Mouse (Mus musculus): ENCODE results near the gene Plekhg6. TPM values are rescaled to one million over a fixed set of nuclear protein-coding genes. Genes with fewer than 3 reads are reported as not detected.
A peak's percentile ranks its signal among the peaks of the same experiment; 100 is the strongest.

Gene Plekhg6
- under 1 TPM in 1 of 4 experiments, not detected in 3; 0.12 TPM for total RNA-seq (2022)

- no peak for DNase-seq (ENCODE audit: low spot score in 2 of 2)
Observed at GRCm38 (mm10) chr6:125380372-125381360, at the start of gene Plekhg6. Plekhg6 (minus strand) TSS chr6:125380793.

GRCm38 (mm10) chr6:125429741-125430140 is 49.1 kb upstream of the Plekhg6 start:
- DNase-seq (ENCODE audit: low spot score in 2 of 2) = no peak

DNA sequence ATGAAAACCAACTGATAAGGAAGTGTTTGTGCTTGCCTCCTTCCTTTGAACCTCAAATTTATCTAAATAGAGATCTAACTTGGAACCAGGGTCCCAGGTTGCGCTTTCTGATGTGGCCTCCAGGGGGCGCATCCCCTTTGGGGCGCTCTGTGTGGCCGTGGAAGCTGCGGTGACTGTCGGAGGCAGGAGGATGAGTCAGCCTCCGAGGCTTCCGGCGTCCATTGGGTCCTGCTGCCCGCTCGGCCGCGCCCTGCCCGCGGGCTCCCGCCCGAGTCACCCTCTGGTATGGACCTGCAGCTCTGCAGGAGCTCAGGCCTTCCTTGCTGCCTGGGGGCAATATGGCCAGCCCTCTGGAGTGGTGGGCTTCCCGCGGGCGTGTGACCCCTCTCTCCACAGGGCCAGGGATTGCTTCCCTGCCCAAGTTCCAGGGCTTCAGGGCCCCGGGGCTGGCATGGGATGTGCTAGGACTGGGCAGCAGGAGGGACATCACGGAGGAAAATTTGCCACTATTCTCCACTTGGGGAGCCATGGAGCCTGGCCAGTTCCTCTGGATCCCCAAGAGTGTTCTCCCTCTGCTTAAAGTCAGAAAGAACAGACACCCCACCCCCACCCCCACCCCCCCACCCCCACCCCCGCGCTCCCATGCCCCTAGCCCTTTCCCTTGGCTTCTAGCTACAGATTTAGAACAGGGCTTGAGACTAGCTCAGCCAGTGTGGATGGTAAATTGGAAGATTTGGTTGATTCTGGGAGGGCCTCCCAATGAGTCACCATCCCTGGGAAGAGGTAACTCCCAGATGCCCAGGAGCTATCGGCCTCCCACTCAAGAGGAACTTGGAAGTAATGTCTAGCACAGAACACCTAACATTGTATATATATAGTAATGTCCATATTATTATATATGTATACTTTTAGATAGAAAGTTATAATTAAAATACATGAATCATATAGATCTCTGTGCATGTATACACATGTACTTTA is 46.1 kb upstream of the Plekhg6 start:
- peak; percentile 66 to 85 for DNase-seq (ENCODE audit: low spot score in 2 of 2)

DNA sequence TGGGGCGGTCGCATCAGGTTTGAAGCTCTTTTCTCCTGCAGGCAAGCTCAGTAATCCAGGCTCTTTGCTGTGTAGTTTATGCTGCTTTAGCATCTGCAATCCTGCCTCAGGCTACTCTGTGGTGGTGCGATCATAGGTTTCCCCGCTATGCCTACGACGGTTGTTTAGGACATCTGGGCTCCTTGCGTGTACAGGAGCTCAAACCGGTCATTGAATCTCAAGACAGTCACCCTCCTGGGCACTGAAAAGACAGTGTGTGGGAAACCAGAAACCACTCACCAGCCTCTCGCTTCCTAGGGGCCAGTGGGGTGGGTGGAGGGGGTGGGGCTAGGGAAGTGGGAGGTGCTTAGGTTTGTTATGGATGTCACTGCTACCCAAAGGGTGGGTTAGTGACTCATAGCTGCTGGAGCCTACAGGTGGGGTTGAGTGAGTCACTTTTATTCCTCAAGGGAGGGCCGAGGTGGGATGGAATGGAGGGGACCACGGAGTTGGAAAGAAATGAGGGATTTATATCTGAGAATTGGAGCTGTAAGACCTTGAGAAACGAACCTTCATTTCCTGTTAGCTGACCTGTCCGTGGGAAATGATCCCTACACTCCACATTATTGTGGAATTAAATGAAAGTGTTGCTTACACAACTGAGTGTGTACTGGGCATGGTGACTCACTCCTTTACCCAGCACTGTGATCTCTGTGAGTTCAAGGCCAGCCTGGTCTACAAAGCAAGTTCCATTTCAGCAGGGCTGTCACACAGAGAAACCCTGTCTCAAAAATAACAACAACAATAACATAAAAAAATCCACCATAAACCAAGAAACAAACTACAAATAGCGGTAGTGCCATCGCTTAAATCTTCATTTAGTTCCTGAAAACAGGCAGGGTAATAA is 44.9 kb upstream of the Plekhg6 start:
- no peak for DNase-seq (ENCODE audit: low spot score in 2 of 2)

GRCm38 (mm10) chr6:125424156-125424555 is 43.6 kb upstream of the Plekhg6 start:
- no peak for DNase-seq (ENCODE audit: low spot score in 2 of 2)

DNA sequence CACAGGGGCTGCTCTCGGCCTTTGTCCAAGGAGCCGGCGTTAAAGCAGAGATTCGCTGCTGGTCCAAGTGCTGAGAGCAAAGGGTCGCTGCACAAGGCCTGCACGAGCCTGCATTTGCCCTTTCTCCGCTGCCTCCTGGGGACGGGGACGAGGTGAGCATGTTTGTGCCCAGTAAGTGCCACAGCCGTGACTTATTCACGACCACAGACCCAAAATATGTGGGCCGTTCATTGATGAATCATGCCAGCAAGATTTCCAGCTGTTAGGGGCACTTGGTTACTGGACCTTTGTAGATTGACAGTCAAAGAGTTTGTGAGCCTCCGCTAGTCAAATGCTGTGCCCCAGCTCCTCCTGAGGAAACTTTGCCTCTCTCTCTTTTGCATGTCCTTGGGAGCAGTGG is 42.9 kb upstream of the Plekhg6 start:
- no peak for DNase-seq (ENCODE audit: low spot score in 2 of 2)

- DNase-seq (ENCODE audit: low spot score in 2 of 2) = no peak
Observed at GRCm38 (mm10) chr6:125423099-125423498, 42.5 kb upstream of the Plekhg6 start.

- no peak for DNase-seq (ENCODE audit: low spot score in 2 of 2)
Observed at GRCm38 (mm10) chr6:125422051-125422822, 41.6 kb upstream of the Plekhg6 start.

DNA sequence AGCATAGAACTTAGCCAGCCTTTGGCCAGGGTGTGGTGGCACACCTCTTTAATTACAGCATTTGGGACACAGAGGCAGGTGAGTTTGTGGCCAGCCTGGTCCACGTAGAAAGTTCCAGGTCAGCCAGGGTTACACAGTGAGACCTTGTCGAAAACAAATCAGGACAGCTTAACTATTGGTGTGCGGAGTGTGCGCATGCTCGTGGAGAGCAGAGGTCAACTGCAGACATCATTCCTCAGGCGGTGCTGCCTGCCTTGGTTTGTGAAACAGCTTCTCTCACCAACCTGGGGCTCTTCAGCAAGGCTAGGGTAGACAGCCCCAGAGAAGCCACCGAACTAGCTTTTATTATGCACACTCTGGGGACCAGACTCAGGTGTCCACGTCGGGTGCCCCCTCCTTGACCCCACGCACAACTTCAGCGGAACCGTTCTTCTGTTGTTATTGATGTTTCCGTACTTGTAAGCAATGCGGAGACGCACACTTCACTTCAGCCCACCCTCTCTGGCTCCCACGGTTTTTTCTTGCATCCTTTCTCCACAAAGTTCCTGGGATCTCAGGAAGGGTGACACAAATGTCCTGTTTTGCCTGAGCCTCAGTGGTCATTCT is 40.0 kb upstream of the Plekhg6 start:
- DNase-seq (ENCODE audit: low spot score in 2 of 2) = no peak

GRCm38 (mm10) chr6:125418744-125419143 is 38.2 kb upstream of the Plekhg6 start:
- DNase-seq (ENCODE audit: low spot score in 2 of 2) = peak; percentile 28 to 70

- DNase-seq (ENCODE audit: low spot score in 2 of 2) = no peak
Observed at GRCm38 (mm10) chr6:125413326-125413725, 32.7 kb upstream of the Plekhg6 start.

DNA sequence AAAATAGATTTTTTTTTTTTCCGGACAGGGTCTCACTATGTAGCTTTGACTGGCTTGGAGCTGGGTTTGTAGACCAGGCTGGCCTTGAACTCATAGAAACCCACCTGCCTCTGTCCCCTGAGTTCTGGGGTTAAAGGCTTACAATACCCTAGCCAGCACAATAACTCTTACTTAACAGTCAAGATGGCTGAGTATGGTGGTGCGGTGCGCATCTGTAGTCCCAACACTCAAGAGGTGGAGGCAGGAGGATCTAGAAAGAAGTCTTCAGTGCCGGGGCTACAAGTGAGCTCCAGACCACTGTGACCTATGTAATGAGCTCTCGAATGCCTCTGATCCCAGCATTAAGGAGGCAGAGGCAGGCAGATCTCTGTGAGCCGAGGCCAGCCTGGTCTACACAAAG is 31.1 kb upstream of the Plekhg6 start:
- no peak for DNase-seq (ENCODE audit: low spot score in 2 of 2)

DNA sequence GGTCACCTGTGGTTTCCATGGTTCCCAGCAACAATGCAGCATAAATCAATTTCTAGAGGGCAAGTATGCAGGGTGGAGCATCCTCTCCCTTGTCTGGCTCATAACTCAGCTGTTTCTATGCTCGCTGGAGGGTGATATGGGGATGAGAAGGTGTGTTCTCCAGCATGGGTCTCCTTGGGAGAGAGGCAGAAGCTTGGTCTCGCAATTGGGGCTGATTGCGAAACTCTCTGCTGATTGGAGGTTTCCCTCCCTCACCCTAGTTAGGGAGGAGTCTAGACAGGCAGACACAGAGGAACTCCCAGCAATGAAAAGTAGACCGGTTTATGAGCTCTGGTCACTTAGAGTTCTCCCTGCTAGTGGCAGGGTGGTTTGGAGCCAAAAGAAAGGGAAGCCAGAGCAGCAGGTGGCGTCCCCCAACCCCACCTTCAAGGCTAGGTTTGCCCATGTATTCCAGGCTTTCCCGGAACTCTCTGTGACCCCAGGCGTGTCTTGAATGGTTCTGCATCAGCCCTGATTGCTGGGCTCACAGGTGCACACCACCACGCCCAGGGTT is 30.5 kb upstream of the Plekhg6 start:
- no peak for DNase-seq (ENCODE audit: low spot score in 2 of 2)

GRCm38 (mm10) chr6:125410551-125410950 is 30.0 kb upstream of the Plekhg6 start:
- DNase-seq (ENCODE audit: low spot score in 2 of 2) = no peak

DNA sequence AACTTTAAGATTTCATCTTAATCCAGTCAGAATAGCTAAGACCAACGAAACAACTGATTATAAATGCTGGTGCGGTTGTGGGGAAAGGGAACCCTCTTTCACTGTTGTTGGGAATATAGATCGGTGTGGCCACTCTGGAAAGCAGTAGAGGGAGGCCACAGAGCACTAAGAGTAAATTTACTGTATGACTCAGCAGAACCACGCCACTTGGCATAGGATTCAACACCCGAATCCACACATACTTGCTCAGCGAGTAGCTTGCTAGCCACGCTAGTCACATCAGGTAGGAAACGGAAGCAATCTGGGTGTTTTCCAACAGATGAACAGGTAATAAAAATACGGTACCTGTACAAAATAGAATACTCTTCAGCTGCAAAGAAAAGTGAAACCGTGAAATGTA is 27.1 kb upstream of the Plekhg6 start:
- DNase-seq (ENCODE audit: low spot score in 2 of 2) = no peak

- DNase-seq (ENCODE audit: low spot score in 2 of 2) = no peak
Observed at GRCm38 (mm10) chr6:125407224-125407623, 26.6 kb upstream of the Plekhg6 start.

GRCm38 (mm10) chr6:125405461-125406382 is 25.1 kb upstream of the Plekhg6 start:
- DNase-seq (ENCODE audit: low spot score in 2 of 2) = no peak

GRCm38 (mm10) chr6:125389853-125390252 is 9.3 kb upstream of the Plekhg6 start:
- no peak for DNase-seq (ENCODE audit: low spot score in 2 of 2)
